Mouse (Mus musculus) hindlimb bud, embryonic 11.5 days (tissue): ENCODE measurements around the gene Nup160.

Experiments
- DNase-seq: peaks from one replicate; pipeline ENCODE4 v3.0.0-alpha.2; 2012; ENCODE audit warnings: low read depth, low spot score; ENCODE audit errors: extremely low spot score

The Nup160 gene

DNA sequence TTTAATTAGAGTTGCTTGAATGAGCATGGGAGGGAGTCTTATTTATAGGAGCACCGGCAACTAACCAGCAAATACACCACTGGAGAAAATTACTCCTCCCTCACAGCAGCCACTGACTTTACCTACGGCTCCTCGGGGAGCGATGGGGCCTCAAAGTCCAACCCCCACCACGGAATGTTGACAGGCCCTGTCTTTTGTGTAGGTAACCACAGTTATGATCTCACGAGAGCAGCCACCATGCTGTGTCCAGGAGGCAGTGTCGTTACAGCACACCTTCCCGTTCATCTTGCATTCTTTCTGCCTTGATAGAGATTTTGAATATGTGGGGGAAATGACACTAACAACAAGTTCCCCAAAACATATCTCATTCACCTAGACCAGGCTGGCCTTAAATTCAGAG lies at the start of gene Nup160:
Nup160 (plus strand) TSS at position 209 of the 400 bp plus-strand sequence.
- DNase-seq, result no peak

DNA sequence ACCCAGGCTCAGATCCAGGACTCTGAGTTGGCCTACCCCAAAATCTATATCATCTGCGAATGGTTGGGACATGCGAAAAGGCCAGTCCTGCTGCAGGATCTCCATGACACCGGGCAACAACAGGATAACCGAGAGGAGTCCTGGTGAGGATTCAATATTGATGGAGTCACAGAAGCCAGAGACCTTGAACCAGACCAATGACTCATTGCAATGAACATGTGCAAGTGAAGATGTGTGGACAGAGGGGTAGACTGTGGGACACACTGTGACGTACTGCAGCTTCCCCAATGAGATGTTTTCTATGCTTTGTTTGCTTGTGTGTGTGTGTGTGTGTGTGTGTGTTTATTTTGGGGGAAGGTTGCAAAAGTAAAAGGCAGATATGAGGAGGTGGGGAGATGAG lies 48.8 kb upstream of the Nup160 start:
- no peak for DNase-seq

DNA sequence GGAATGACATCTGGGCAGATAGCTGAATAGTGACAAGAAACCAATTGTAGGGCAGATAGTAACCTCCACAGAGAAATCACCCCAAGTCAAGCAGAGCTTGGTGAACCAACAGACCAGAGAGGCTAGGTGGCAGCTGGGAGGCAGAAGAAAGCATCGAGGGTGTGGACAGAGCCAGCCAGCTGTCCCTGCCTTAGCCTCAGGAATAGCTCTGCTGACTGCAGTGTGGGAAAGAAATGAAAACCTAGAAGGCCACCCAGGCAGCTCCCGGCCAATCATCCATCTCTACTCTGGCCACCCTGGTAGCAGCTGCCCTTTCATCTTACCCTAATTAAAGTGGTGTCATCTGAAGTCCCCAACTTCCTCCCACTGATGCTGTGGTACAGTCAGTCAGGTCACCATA lies 47.5 kb upstream of the Nup160 start:
- DNase-seq, result no peak

DNA sequence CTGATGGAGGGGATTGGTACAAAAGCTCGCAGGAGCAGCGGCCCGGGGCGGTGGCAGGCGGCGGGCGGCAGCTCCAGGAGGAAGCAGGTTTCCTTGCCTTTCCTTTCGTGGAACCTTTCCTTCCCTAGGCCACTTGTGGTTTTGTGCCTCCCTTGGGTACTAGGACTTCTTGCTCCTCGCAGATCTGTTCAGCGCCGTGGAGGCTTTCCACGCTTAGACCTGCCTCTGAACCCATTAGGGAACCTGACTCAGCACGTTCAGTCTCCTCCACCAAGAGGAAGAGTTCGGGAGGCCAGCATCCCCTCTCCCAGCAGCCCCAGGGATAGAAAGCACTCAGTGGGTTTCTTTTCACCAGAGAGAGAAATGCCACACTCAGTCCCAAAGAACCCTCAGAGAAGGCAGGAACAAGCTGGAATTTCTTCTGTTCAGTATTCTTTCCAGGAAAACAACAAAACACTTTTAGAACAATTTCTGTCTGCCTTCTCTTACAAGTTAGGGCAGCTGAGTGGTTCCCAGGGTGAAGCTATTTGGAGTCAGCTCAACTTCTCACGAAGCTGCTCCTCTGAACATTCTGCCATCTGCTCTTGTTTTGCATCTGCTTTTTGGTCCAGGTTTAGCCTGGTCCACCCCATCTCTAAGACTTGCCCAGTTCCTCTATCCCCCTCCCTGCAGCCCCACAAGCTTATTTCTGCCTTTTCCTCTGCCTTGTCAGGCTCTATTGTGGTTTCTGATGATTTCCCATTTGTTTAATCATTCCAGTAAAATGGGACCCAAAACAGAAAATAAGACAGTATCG lies 44.9 kb upstream of the Nup160 start:
- DNase-seq, result no peak

DNA sequence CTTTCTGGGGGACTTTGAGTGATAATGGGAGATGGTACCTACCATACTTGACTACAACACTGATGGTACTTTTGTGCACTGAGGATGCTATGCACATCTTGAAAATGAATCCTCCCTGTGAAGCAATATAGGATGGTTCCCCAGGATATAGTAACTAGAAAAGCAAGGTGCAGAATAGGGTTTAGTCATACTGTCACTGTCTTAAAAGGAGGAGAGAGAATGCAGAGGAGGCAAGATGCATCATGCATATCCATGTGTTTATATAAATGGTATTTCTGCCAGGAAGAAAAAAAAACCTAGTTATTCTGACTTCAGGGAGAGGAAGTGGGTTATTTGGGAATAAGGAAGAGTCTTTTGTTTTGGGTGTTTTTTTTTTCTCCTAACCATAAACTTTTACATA lies 42.3 kb upstream of the Nup160 start:
- DNase-seq, result no peak

DNA sequence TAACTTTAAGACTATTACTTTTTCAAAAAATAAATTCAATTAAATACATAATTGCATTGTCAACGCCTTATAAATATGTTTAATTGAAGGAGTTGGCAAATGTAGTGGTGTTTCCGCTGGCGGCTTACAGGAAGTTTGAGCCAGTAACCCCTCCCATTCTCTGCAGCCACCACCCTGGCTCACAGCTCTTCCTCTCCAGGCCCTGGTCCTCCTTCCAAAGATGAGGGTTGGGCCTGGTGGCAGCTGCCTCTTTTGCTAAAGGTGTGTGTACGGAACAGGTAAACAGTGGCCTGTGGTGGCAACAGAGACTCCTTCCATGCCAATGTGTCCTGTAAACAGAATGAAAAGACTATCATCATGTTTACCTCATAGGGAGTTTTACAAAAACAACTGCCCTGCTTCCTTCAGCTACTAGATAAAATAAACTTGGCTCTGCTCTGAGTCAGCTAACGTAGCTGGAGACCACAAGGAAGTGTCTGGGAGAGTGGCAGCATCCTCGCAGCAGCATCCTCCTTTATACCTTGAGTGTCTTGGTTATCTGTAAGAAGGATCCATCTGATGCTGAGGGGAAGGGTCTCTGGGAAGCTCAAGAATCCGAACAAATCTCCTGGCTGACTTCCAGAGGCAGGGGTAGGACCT lies 41.8 kb upstream of the Nup160 start:
- no peak for DNase-seq

DNA sequence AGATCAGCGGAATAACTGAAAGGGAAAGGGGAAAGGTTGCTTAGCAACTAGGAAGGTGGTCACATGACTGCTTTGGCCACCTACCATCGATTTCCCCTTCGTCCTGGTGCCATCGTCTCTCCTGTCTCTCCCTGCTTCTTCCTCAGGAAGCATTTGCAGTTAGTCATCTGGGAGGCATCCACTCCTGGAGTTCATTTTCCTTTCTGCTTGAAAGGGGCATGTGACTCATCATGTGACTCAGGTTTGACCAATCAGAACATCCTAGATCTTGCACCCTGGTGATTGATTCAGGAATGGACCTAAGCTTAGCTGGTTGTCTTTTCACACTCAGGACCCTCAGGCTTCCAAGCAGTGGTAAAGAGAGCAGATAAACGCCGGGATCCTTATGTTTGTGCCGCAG lies 40.2 kb upstream of the Nup160 start:
- DNase-seq, result no peak

DNA sequence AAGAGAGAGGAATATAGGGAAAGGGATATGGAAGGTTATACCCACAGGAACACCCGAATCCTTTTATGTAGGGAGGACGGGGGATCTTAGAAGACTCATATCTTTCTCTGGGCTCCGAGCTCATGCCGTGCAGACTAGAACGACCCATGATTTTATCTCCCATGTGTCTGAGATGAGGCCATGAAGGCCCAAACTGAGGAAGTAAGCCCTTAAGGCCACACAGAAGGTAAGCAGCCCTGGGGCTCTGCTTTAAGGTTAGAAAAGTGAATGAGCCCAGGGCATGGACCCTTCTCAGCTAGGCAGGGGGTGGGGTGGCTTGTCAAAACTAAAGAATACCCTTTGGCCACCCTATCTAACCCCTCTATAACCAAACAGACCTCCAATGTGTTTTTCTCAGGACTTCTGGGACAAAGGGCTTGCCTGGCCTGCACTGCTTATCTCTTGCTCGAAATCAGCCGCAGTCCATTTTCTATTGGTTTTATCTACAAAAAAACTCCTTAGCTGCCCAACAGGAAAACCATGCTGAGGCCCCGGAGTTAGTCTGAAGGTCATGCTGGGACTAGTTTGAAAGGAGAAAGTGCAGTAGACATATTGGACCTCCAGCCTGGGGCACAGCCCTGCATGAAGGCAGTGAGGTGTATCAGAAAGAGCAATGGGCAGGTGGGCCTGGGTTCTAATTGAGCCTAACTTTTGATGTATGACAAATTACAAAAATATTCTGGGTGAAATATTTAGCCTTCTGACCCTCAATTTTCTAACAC lies 37.8 kb upstream of the Nup160 start:
- DNase-seq, result no peak

DNA sequence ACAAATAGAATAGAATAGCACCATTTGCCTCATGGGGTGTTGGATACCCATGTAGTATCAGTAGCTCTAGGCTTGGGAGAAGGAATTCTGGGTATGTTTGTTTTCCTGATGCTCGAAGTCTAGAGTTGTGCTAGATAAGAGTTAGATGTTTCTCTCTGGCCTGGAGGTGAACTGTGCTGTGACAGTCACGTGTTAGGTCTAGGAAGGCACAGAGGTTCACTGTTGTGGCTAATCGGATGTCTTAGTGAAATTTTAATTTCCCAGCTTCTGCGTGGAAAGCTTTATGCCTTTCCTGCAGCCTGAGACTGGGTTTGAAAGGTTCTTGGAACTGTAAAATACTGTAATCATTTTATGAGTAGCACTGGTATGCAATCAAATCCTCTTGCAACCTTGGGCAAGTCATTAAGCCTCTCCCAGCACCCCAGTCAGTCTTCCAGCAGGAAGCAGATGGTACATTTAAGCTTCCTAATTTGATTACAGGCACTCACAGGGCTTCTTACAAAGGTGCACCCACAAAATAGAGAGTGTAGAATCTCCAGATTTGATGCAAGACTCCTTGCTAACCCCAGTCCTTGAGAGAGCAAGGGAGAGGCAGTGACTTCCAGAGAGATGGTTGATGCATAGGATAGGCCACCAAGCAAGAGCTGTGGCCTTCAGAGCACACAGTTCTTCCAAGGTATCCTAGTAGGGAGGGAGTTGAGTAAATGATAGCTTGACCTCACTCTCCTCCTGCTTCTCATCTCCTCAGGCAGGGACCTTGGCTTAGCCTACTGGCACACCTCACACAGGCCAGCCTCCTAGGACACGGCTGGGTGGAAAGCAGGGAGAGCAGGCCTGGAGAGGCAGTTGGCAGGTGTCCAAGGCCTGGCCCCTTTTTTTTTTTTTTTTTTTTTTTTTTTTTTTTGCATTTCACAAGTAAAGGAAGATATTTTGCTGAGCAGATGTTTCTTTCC lies 37.0 kb upstream of the Nup160 start:
- DNase-seq, result no peak

DNA sequence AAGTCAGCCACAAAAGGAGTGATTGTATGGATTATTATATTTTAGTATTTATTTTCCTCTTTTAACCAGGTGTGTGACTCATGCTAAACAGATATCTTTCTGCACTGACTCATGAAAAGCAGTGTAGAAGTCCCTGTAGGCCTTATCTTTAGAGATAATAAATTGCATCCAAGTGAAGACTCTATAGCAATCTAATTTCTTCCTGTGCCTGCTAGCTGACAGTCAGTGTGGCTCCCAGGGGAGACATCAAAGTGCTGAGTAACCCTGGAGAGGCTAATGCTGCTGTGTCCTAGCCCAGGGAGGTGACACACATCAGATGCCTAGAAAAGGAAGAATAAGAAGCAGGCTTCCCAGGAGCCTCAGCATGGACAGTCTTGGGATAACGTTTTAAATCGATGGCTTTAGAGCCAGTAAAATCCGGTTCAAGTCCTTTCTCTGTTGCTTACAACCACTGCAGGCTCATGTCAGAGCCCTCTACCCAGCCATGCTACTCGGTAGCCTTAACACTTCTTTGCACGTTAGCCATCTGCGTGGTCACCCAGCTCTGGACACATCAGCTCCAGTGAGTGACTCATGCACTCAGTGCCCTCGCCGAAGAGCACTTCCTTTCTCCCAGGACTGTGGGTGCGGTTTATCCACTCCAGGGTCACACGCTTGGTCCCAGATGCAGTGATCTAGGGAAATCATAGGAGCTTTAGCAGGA lies 35.9 kb upstream of the Nup160 start:
- DNase-seq, result no peak

DNA sequence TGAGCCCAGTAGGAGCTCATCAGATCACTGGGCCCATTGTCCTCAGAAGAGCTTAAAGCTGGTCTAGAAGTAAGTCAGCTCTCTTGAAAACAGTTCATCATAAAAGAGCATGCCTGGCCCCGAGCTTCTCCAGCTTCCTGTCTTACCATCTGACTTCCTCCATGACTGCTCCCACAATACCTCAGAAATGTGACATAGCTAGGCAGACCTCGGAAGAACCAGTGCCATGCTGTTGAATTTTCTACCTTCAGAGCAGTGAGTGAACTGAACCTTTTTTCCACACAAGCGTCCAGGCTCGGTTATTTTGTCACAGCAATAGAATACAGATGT lies 35.3 kb upstream of the Nup160 start:
- no peak for DNase-seq

DNA sequence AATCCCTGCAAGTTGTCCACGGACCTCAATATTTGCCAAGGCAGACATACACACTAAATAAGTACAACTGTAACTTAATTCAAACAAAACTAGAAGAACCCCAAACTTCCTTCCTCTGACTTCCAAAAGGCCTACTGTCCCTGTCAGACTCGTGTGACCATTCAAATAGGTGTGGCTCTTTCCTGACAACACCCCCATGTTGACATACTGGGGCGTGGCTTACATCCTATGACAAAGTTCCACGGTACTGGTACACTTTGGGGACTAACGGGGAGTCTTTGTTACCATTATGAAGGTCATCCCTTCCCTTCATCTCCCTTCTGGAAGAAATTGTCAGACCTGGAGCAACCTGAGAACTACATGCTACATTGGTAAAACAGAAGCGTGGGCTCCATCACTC lies 29.9 kb upstream of the Nup160 start:
- no peak for DNase-seq

DNA sequence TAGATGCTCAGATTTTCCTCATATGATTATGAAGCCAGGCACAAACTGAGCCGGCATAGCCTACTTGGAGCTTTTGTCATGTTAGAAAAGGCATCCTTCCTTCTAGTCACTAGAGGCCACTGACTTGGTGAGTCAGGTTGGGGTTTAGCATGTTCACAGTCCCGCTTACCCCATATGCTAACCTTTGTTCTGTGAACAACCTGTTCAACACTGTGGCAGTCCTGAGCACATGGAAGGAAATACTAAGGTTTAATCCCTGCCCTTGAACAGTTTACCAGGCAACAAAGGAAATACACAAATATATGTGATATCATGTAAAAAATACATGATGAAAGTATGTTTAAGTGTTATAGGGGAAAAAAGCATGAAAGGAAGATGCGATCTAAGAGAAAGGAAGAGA lies 27.6 kb upstream of the Nup160 start:
- no peak for DNase-seq

DNA sequence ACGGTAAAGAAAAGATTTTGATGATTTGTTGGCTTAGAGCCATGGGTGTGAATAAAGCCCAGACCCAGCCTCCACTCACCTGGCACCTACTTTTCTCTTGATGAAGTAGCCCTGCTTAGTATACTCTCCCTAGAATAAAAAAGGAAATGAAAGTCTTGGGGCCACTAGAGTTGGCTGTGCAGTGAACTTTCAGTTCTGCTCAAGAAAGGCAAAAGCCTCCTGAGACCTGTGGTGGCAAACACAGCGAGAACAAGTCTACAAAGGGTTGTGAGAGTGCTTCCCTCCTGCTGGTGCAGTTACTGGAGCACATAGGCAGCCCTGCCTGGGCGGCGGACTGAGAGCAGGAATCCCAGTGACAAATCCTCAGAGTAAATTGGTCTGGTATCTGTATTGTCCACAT lies 27.1 kb upstream of the Nup160 start:
- no peak for DNase-seq

DNA sequence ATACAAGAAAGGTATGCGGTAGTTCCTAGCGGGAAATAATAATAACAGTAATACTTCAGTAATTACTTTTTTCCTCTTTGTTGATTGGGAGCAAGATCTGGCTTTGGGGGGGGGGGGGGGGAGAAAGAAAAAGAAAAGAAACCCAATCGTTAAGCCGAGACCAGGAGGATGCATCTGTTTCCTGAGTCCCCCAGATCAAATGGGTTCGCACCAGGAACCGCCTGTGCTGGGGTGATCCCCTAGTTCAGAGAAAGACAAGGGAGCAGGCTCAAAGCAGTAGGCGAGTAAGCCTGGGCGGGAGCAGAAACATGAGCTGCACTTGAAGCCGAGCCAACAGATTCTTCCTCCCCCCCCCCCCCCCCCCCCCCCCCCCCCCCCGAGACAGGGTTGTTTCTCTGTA lies 24.9 kb upstream of the Nup160 start:
- no peak for DNase-seq

DNA sequence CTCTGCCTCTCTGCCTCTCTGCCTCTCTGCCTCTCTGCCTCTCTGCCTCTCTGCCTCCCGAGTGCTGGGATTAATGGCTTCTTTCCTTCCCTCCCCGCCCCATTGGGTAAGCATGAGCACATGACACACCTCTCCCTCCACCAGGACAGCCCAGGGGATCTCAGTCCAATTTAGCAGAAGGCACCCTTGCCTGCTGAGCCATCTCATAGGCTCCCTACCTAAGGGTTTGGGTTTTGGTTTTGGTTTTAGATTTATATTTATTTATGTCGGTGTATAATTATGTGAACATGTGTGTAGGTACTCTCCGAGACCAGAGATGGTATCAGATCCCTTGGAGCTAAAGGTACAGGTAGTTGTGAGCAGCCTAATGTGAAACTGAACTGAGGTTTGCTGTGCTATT lies 24.0 kb upstream of the Nup160 start:
- DNase-seq, result no peak

DNA sequence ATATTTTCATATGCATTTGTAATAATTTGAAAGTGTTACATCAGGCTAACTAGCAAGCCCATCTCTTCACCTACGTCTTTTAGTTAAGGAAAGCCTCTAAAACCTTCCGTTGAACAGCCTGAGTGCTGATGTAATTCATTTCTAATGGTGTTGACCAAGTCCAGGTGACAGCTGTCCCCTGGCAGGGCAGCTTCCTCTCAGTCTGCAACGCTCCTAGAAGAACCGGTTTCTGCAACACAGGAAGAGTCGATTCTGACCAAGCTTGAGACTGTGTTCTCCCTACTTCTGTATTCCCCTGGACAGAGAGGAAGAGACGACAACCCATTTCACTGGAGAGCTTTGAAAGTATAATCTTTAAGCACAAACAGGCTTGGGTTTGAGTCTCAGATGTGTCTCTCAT lies 21.6 kb upstream of the Nup160 start:
- no peak for DNase-seq

DNA sequence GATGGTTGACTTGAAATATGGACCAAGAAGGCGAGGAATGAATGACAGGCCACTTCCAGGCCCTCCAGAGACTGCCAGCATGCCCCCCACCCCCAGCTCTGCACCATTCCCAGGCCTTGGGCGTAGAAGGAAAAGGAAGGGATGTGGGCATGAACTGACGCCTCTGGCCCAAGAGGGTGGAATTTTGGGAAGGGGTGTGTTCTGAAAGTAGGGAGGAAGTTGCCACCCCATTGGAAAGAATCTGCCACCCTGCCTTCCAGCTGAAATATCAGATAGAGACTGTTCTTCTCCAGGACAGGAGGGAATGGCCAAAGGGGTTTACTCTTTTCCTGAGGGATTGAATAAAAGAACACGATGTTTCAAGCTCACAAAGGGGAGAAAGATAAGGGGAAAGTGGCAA lies 18.4 kb upstream of the Nup160 start:
- no peak for DNase-seq

DNA sequence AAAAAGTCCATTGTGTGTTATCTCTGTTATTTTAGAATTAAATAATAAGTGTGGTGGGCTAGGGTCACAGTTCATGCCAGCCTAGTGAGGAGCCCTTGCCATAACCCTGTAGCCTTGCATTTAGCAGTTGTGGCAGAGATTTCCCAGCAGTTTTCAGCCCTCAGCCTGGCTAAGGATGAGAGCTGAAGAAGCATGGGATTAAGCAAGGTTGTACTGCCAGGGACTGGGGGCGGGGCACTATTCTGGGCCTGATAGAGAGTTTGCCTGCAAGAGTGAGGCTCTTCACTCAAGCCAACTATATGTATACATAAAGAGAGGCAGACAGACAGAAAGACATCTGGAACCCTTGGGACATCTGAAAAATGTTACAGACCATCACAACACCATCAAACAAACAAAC lies 18.0 kb upstream of the Nup160 start:
- DNase-seq, result no peak

DNA sequence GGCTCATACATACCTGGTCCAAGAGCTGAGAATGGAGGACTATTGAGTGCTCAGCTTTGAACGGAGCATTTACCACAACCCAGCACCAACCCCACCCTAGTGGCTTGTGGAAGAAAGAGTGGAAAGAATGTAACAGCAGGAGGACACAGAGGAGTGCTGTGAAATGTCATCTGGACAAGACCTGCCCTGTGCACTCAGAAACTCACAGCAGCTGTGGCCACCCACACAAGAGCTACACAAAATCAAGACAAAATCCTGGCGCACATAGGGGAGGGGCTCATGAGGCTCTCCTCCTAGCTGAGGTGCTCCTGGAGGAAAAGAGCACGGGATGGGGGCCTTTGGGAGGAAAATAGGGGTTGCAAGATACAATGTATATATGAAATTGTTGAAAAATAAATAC lies 17.4 kb upstream of the Nup160 start:
- DNase-seq, result no peak

DNA sequence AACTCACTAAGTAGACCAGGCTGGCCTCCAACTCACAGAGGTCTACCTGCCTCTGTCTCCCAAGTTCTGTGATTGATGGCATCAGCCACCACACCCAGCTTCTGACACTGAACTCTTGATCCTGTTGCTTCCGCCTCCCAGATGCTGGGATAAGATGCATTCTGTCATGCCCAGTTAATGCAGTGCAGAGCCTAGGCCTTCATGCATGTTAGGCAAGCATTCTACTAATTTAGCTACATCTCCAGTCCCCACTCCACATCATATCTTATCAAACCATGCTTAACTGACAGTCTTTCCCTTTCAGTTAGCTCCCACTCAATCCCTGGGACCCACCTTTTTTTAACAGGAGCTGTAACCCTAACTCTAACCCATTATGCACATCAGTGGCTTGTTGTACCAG lies 16.1 kb upstream of the Nup160 start:
- DNase-seq, result no peak
